Mouse (Mus musculus): ENCODE measurements around the gene Prn.

The Prn gene

DNA sequence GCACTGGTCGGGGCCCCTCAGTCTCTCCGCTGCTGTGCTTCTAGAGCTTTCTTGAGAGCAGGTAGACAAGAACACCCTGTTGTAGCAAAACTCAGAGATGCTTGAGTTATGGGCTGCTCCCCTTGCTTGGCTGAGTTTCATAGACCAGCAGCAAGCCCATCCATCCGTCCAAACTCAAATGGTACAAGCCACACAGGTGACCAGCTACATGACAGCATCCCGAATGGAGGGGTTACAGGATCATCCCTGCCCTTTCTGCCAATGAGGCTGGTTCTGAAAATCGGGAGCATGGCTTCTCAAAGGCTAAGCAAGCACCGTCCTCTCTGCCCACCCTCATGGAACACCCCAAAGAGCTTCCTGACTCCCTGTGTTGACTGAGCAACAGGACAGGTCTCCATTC is 85.2 kb downstream of the Prn start:
- DNase-seq (ENCODE audit: low spot score), result no peak

DNA sequence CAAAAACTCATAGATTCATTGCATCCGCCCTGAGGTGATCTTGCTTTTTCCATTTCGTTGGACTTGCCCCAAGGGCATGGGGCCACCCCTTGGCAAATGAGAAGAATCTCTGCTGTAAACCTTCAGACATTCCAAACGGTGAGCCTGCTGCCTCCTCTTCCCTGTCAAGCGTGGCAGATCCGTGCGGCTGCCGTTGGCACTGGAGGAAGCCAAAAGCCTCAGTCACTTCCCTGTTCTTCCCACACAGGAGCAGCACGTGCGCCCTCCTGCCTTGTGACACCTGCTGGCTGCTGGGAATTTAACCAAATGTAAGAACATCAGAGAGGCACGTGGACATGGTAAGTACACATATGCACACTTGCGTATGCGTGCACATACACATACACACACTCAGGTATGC is 86.0 kb downstream of the Prn start:
- DNase-seq (ENCODE audit: low spot score), result no peak

DNA sequence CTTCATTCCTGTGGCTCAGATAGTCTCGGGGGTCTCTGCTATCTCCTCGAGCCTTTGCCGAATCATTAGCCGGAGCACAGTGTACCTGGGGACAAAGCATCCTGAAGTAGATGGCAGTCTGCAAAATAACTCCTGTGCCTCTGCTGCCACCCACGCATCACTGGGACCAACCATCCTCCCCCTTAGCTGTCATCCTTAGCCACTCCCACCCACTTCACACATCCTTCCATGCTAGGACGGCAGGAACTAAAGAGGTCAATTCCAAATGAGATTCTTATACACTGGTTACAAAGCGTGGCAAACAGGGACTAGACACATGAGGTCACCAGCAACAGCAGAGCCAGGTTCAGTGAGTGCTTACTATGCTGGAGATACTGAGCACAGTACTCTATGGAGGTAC is 86.6 kb downstream of the Prn start:
- DNase-seq (ENCODE audit: low spot score), result no peak

DNA sequence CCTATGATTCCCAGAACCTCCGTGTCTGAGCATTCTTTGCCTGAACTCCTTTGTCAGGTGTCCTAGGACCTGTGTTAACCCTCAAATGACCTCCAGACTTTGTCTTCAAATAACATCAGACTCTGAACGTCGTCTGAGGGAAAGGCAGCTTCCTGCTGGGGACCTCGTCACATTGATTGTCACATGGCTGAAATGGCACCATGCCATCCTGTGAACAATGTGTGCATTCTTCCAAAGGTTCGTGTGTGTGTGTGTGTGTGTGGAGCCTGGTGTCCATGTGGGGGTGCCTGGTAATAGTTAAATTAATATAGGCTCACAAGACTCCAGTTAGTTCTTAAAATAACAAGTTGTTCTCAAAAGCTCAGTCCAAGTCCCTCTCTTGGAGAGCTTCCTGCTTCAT is 87.6 kb downstream of the Prn start:
- DNase-seq (ENCODE audit: low spot score), result no peak

DNA sequence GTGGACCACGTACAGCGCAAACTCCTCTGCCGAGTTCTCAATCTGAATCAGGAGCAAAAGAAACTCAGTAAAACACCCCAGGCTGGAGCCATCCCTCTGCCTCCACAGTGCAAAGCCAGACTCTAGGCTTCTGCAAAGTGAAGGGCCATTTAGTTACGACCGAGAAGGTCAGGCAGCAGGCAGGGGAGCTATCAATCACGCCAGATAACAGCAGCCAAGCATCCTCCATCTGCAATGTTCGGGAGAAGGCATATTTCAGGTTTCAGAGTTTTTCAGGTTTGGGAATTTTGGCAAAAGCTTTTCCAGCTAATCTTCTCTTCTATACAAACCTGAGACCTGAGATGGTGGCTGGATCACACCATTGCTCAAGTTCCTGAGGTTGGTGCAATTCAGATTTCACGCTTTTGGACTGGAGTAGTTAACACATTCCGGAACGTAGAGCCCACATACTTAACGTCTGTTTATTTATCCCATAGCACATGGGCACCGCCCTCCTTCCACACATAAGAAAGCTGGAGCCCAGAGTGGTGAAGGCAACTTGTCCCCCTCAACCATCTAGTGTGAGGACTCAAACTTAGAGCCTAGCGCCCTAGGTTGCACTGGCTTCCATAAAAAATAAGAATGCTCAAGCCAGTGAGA is 92.1 kb downstream of the Prn start:
- no peak for DNase-seq (ENCODE audit: low spot score)

DNA sequence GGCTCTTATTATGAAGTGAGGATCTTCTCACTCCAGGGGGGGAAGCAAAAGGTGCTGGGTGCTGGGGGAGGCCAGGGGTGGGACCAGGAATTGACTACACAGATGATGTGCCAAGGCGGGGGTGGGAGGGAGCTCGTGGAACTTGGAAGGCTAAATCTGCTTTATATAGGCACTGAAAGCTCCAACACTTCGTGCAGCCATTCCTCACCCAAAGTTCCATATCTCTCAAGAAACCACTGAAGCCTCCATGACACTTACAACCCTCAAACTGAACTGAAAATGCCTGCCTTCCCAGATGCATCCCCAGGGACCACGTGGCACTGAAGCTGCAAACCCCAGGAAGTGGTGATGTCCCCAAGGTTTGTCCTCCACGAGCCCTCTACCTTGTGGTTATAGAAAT is 94.2 kb downstream of the Prn start:
- DNase-seq (ENCODE audit: low spot score), result no peak

DNA sequence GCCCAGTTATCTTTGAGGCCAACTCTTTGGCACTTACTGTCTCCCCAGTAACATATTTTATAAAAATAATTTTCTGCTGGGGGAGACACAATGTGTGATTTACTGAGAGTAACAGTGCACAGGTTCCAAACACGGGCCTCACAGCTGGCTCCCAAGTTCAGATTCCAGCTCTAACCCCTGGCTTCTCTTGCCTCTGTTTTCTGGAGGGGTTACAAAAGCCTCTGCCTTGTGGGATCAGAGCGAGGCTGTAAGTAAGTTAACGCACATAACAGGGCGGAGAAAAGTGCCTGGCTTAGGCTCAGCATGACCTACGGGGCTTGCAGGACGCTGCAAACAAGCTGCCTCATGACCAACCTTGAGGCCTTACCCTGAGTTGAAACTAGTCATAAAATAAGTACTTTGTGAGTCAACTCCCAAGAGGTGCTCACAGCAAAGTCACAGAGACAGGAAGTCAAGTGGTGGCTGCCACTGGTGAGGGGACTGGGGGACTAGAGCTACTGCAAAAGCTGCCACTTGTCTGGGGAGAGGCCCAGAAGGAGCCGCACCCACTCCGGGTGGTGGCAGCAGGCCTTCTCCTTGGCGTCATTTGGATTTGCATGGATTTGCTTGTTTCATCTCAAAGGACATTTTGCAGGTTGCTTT is 94.9 kb downstream of the Prn start:
- no peak for DNase-seq (ENCODE audit: low spot score)

DNA sequence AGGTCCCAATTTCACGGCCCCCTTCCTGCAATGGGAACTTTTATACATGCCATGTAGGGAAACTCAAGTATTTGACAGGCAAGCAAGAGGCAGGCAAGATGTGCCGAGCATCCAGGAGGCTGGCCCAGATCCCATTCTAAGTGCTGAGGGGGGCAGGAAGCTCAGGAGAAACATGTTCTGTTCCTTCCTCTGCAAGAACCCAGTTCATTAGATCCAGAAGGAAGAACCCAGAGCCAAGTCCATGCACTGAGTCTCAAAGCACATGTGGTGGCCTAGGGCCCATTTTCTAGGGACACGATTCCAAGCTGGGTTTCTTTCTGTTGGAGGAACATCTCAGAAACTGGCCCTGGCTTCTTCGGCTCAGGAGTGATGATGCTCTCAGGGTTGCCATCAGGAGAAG is 95.7 kb downstream of the Prn start:
- DNase-seq (ENCODE audit: low spot score), result no peak

Measured in yolk sac, embryonic 10.5 days (tissue).